ENCODE assay signal across 17 mouse cellular contexts in the genomic region with DNA sequence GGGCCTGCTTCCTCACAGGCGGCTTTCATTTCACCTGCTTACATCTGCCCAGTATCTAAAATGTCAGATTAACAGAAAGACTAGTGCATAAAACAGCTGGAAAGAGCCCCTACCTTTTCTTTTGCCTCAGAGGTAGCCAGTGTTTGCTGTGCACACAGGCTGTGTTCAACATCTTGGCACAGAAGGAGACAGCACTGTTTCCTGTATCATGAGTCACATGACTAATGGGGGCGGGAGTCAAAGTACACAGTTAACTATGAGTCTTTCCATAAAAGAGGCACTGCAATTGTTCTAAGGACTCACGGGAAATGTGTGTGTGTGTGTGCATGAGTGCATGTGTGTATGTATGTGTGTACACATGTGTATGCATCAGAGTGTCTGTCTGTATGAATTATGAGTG. TPM values are rescaled to one million over a fixed set of nuclear protein-coding genes. Genes with fewer than 3 reads are reported as not detected.
DNase-seq lines count a peak whose midpoint lies in the region; ATAC-seq and TF ChIP-seq lines count a peak whose summit lies in the region.
"Had no signal": no experiment of that assay in that cellular context is flagged by ENCODE, and none has a peak within 500 bp of the region (broad histone marks: within the 10 kb centered on the region; RNA-seq: fewer than 3 reads in every experiment).

No protein-coding gene starts in this region.

- no peak overlapping the region for H3K4me3 ChIP-seq in liver, embryonic 16.5 days (ENCODE audit: low read depth, low read length)
- H3K4me3 ChIP-seq in liver, embryonic 12.5 days: no peak overlapping the region
- no peak overlapping the region for H3K4me3 ChIP-seq in small intestine, adult 2 months (ENCODE audit: low read depth, low read length)
- H3K4me3 ChIP-seq: heart, embryonic 15.5 days; hindbrain, embryonic 12.5 days; liver, embryonic 13.5 days; midbrain, embryonic 15.5 days; neural tube, embryonic 13.5 days had no signal

- peak; percentile 60 for ATAC-seq in liver, embryonic 16.5 days (ENCODE audit: low read depth)
- ATAC-seq in liver, embryonic 12.5 days: no peak
- ATAC-seq: midbrain, embryonic 15.5 days; Patski had no signal

- H3K36me3 ChIP-seq in liver, embryonic 16.5 days (ENCODE audit: control insufficient read depth, insufficient read depth): no peaks in the 10 kb centered on the region
- no peaks in the 10 kb centered on the region for H3K36me3 ChIP-seq in liver, embryonic 12.5 days
- H3K36me3 ChIP-seq in small intestine, adult 2 months (ENCODE audit: control insufficient read depth, insufficient read depth, low read length): no peaks in the 10 kb centered on the region
- H3K36me3 ChIP-seq: heart, embryonic 15.5 days; hindbrain, embryonic 12.5 days; liver, embryonic 13.5 days; midbrain, embryonic 15.5 days; neural tube, embryonic 13.5 days had no signal

- no peak for TF ChIP-seq POLR2A in small intestine, adult 2 months (IDR thresholded peaks at IDR 0.05; ENCODE audit: low read depth, low read length)

- peaks cover 24% of the 10 kb centered on the region for H3K4me1 ChIP-seq in liver, embryonic 16.5 days (ENCODE audit: control insufficient read depth, low read depth, low read length)
- peaks cover 31% of the 10 kb centered on the region for H3K4me1 ChIP-seq in liver, embryonic 12.5 days
- peaks cover 29% of the 10 kb centered on the region for H3K4me1 ChIP-seq in small intestine, adult 2 months (ENCODE audit: control insufficient read depth, insufficient read depth, insufficient read length, low read length)

- H3K27me3 ChIP-seq in liver, embryonic 16.5 days (ENCODE audit: control insufficient read depth, insufficient read depth, low read depth, low read length): peaks cover 21% of the 10 kb centered on the region
- H3K27me3 ChIP-seq in liver, embryonic 12.5 days (replicated peaks): peaks cover 67% of the 10 kb centered on the region
- no peaks in the 10 kb centered on the region for H3K27me3 ChIP-seq in small intestine, adult 2 months (ENCODE audit: control insufficient read depth, insufficient read depth, low read length)
- H3K27me3 ChIP-seq: hindbrain, embryonic 12.5 days; midbrain, embryonic 15.5 days; neural tube, embryonic 13.5 days; Patski had no signal

- no peak for TF ChIP-seq CTCF in small intestine, adult 2 months (IDR thresholded peaks at IDR 0.05; ENCODE audit: extremely low read depth, insufficient read length, insufficient replicate concordance, low read depth, low read length)

- peak; percentile 49 for DNase-seq in adrenal gland, postnatal 14 days
- no peak for DNase-seq in adrenal gland, adult 18-20 months (ENCODE audit: low spot score in 2 of 2)
- DNase-seq in NIH3T3 (ENCODE audit: low read depth): peak; percentile 68
- DNase-seq in layer of hippocampus, postnatal 25 days (ENCODE audit: extremely low spot score in 1 of 2, low spot score in 1 of 2): no peak
- DNase-seq in layer of hippocampus, adult 18-20 months (ENCODE audit: low spot score in 2 of 2): no peak
- DNase-seq: cerebellum, postnatal 25 days; gastrocnemius, postnatal 25 days; liver, embryonic 13.5 days had no signal

- H3K9ac ChIP-seq in liver, embryonic 16.5 days (ENCODE audit: low read depth, low read length): no peak overlapping the region
- no peak overlapping the region for H3K9ac ChIP-seq in liver, embryonic 12.5 days
- H3K9ac ChIP-seq: heart, embryonic 15.5 days; hindbrain, embryonic 12.5 days; liver, embryonic 13.5 days; midbrain, embryonic 15.5 days; neural tube, embryonic 13.5 days had no signal

- no peaks in the 10 kb centered on the region for H3K9me3 ChIP-seq in liver, embryonic 16.5 days (replicated peaks; ENCODE audit: control insufficient read depth, low read length)
- H3K9me3 ChIP-seq in liver, embryonic 12.5 days (replicated peaks): no peaks in the 10 kb centered on the region
- H3K9me3 ChIP-seq: heart, embryonic 15.5 days; hindbrain, embryonic 12.5 days; liver, embryonic 13.5 days; midbrain, embryonic 15.5 days; neural tube, embryonic 13.5 days had no signal

- no peak overlapping the region for H3K4me2 ChIP-seq in liver, embryonic 16.5 days (ENCODE audit: low read depth, low read length)
- H3K4me2 ChIP-seq in liver, embryonic 12.5 days: no peak overlapping the region
- H3K4me2 ChIP-seq: heart, embryonic 15.5 days; hindbrain, embryonic 12.5 days; liver, embryonic 13.5 days; midbrain, embryonic 15.5 days; neural tube, embryonic 13.5 days had no signal

- WGBS in liver, embryonic 16.5 days (ENCODE audit: insufficient replicate concordance): 51% methylated on average over 3 of the region's 3 CpGs
- WGBS in liver, embryonic 12.5 days (ENCODE audit: insufficient replicate concordance): 54% methylated on average over 3 of the region's 3 CpGs
- 23% methylated on average over 3 of the region's 3 CpGs for WGBS in small intestine, adult 2 months

- peak overlapping the region; percentile 31; the same call in 1 of the 2 replicates for H3K27ac ChIP-seq in liver, embryonic 16.5 days (ENCODE audit: low read length)
- H3K27ac ChIP-seq in liver, embryonic 12.5 days: no peak overlapping the region
- H3K27ac ChIP-seq in small intestine, adult 2 months (ENCODE audit: insufficient read depth, low read depth, low read length): peak overlapping the region; percentile 48
- H3K27ac ChIP-seq: heart, embryonic 15.5 days; hindbrain, embryonic 12.5 days; liver, embryonic 13.5 days; macrophage; midbrain, embryonic 15.5 days had no signal

RNA-seq across cellular contexts. Expression of a gene that starts 43.9 kb away (rescaled TPM):
- 53.5 and 56.7 TPM in 2 replicates for total RNA-seq in adrenal gland, postnatal 14 days (2021)
- 10 to 100 TPM; 29.2 to 88.9 TPM for total RNA-seq in adrenal gland, adult 18-20 months (2021)
- 6.3 and 6.4 TPM in 2 replicates for polyA plus RNA-seq in liver, embryonic 16.5 days (2015; fragmentation: Nextera tagmentation; extraction: Ambion mirVana)
- 4.0 and 5.2 TPM in 2 replicates for polyA plus RNA-seq in liver, embryonic 12.5 days (2016; fragmentation: Nextera tagmentation; extraction: Ambion mirVana)
- polyA plus RNA-seq in small intestine, adult 2 months (2012; rRNA removed): 26.1 and 52.4 TPM in 2 replicates
- total RNA-seq in layer of hippocampus, postnatal 25 days (2021): 100 to 1,000 TPM; 403 to 407 TPM
- total RNA-seq in layer of hippocampus, adult 18-20 months (2021): 100 to 1,000 TPM; 438 to 456 TPM

Comparison
In these comparisons a context has a peak if more than half of its experiments do, and no peak if none do; other contexts are left out.
1. DNase-seq: peak in adrenal gland, postnatal 14 days (single experiment) and NIH3T3 (single experiment); none in adrenal gland, adult 18-20 months (0 of 2), layer of hippocampus, postnatal 25 days (0 of 2) and layer of hippocampus, adult 18-20 months (0 of 2).